Mouse (Mus musculus) liver, postnatal 0 days (tissue): ENCODE results near the gene Herpud1.

ENCODE experiments used
- CTCF ChIP-seq: sonication (generic); IDR thresholded peaks from 2 replicates; pipeline ENCODE4 v1.5.1; 2016; ENCODE audit warnings: antibody characterized with exemption, low read depth
- EP300 ChIP-seq: IDR thresholded peaks from 2 replicates; pipeline ENCODE4 v1.6.1; 2016; ENCODE audit warnings: antibody characterized with exemption, low read depth, mild to moderate bottlenecking

- TF ChIP-seq EP300 = no peak
- TF ChIP-seq CTCF = no peak
Measured at GRCm38 (mm10) chr8:94415218-94415617, 29.0 kb downstream of the Herpud1 start.
